Mouse (Mus musculus) heart, embryonic 16.5 days (tissue): ENCODE measurements around the gene Gm5346. TPM values are rescaled to one million over a fixed set of nuclear protein-coding genes. Genes with fewer than 3 reads are reported as not detected.
"Not testable (repeated sequence)": the region's sequence is repeated elsewhere in the genome, so short reads cannot be mapped to it uniquely, and the experiment has no call there.

Experiments used
- ATAC-seq: fragments of 200-750 bp; cut with Nextera tagmentation; replicated peaks from 2 replicates; pipeline ENCODE4 v1.8.0; 2017; ENCODE audit warnings: moderate number of reproducible peaks; ENCODE audit not compliant: insufficient read depth, low FRiP score; ENCODE audit errors: extremely low read depth
- H3K27ac ChIP-seq: fragments of 300-500 bp; sonication (generic); 2 replicates; pipeline ENCODE4 v1.5.1; 2014; ENCODE audit warnings: mild to moderate bottlenecking, low read length, control low read depth, moderate library complexity
- H3K27me3 ChIP-seq: fragments of 300-500 bp; sonication (generic); 2 replicates; pipeline ENCODE4 v1.6.1; 2014; ENCODE audit warnings: low read length, mixed read lengths; ENCODE audit not compliant: control insufficient read depth, insufficient read depth
- H3K36me3 ChIP-seq: fragments of 300-500 bp; sonication (generic); 2 replicates; pipeline ENCODE4 v1.6.1; 2014; ENCODE audit not compliant: control insufficient read depth, insufficient read depth
- H3K4me1 ChIP-seq: fragments of 300-500 bp; sonication (generic); 2 replicates; pipeline ENCODE4 v1.6.1; 2014; ENCODE audit warnings: low read length, mixed read lengths; ENCODE audit not compliant: control insufficient read depth, insufficient read depth
- H3K4me2 ChIP-seq: fragments of 300-500 bp; sonication (generic); 2 replicates; pipeline ENCODE4 v1.6.1; 2014; ENCODE audit warnings: low read depth, mild to moderate bottlenecking, control low read depth, low read length
- H3K4me3 ChIP-seq: fragments of 300-500 bp; sonication (generic); 2 replicates; pipeline ENCODE4 v1.5.1; 2014; ENCODE audit warnings: mild to moderate bottlenecking, control low read depth, low read length
- H3K9ac ChIP-seq: fragments of 300-500 bp; sonication (generic); 2 replicates; pipeline ENCODE4 v1.6.1; 2014; ENCODE audit warnings: low read length, control low read depth
- H3K9me3 ChIP-seq: fragments of 300-500 bp; sonication (generic); replicated peaks from 2 replicates; pipeline ENCODE4 v1.6.1; 2016; ENCODE audit warnings: low read length; ENCODE audit not compliant: control insufficient read depth
- WGBS: fragments of 180-500 bp; shearing (Covaris S2); extraction: QIAGEN DNeasy Blood & Tissue Kit; methylation state at CpG from one replicate; pipeline ENCODE4 v1.1.7; 2014; 5-methylcytosine and 5-hydroxymethylcytosine counted together
- polyA plus RNA-seq: library from polyadenylated mRNA; unstranded; fragments of >200 nt; fragmentation: Nextera tagmentation; extraction: Ambion mirVana; gene quantifications from 2 replicates; pipeline ENCODE4 v1.2.1, GENCODE M21; 2015

Gm5346 gene
- polyA plus RNA-seq: not detected in 2 replicates

DNA sequence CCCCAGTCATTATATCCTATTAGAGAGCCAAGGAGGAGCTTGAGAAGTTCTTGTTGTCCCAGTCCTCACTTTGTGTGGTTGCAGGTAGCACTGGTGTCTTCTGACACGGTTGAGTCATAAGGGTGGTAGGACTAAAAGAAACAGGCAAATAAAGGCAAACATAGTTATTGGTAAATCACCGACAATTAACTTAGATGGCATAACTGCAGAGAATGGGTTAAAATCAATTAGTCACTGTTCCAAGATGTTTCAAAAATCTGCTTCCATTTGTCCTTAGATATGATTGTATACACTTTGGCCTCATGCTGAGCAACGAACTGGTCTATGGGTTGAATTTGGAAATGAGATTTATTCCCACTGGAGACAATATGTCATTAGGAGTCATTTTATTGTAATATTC is at the start of gene Gm5346:
Gm5346 (minus strand) TSS at position 101 of the 400 bp plus-strand sequence.
- Histone ChIP-seq H3K4me1 (no peaks in the 10 kb centered on the region), H3K9ac (no peak within 1 kb of the TSS), H3K4me3 (no peak within 1 kb of the TSS), H3K36me3 (no peaks in the 10 kb centered on the region), H3K9me3 (no peaks in the 10 kb centered on the region), H3K4me2 (no peak within 1 kb of the TSS), H3K27ac (no peak within 1 kb of the TSS), H3K27me3 (no peaks in the 10 kb centered on the region)
- 77% methylated on average over 3 of the region's 3 CpGs for WGBS
- no peak for ATAC-seq

DNA sequence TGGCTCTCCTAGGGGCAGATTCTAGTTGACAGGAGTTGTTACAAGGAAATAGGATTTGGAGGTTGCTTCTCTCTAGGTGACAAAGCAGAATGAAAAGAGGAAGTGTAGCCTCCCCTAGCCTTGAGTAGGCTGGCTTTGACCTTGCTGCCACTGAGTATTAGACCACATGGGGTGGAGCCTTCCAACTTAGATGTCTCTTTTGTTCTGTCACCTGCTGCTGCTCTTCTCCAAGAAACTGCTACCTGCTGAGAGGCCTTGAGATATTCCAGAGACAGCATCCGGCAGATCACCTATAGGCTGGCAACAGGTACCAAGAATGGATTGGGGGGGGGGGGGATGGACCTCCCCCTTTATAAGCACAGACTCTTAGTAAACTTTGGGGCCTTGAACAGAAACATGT is 11.0 kb downstream of the Gm5346 start:
- Histone ChIP-seq H3K4me3 (no peak overlapping the region), H3K36me3 (no peaks in the 10 kb centered on the region), H3K9ac (no peak overlapping the region), H3K4me1 (no peaks in the 10 kb centered on the region), H3K4me2 (no peak overlapping the region), H3K27ac (no peak overlapping the region), H3K9me3 (no peaks in the 10 kb centered on the region), H3K27me3 (no peaks in the 10 kb centered on the region)
- no peak for ATAC-seq
- WGBS: 88% methylated on average over 1 of the region's 1 CpGs

DNA sequence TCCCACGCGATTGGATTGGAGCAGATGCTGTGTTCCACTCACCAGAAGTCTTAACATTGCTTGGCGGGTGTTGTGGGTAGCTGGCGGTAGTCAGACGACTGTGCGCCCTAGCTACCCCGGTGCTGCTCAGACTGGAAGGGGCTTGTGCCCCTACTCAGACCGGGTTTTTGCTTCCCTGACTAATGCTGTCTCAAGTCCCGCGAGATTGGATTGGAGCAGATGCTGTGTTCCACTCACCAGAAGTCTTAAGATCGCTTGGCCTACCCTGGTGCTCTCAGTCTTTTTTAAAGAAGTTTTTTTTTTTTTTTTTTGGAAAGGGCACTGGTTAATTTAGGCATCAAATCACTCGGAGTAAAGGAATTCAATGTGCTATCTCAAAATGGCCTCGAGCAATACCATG is 23.4 kb downstream of the Gm5346 start:
- ATAC-seq, H3K4me3 ChIP-seq, H3K4me2 ChIP-seq, H3K9ac ChIP-seq, H3K36me3 ChIP-seq, H3K9me3 ChIP-seq, H3K4me1 ChIP-seq, H3K27ac ChIP-seq, H3K27me3 ChIP-seq: not testable (repeated sequence)
- WGBS: 76% methylated on average over 13 of the region's 13 CpGs

- 88% methylated on average over 15 of the region's 15 CpGs for WGBS
These were observed 23.9 kb downstream of the Gm5346 start for GRCm38 (mm10) chr8:43603166-43603565.

GRCm38 (mm10) chr8:43576607-43577006 is 50.5 kb downstream of the Gm5346 start, which contains the start of gene Adam26a:
TSS of gene Adam26a (minus strand) at chr8:43576707.
- not testable (repeated sequence) for H3K9ac ChIP-seq, H3K27ac ChIP-seq, H3K4me3 ChIP-seq, H3K4me2 ChIP-seq, ATAC-seq, H3K9me3 ChIP-seq, H3K36me3 ChIP-seq, H3K27me3 ChIP-seq, H3K4me1 ChIP-seq
- WGBS: 78% methylated on average over 2 of the region's 2 CpGs

More at GRCm38 (mm10) chr8:43603166-43603565, 23.9 kb downstream of the Gm5346 start:
- H3K4me2 ChIP-seq, H3K27ac ChIP-seq, H3K4me1 ChIP-seq, H3K4me3 ChIP-seq, H3K36me3 ChIP-seq, ATAC-seq, H3K9me3 ChIP-seq, H3K9ac ChIP-seq, H3K27me3 ChIP-seq: not testable (repeated sequence)

Other genes starting within 250 kb of the Gm5346 start
- gene Adam26b, start 99.2 kb downstream of the Gm5346 start, polyA plus RNA-seq: not detected in 2 replicates
- not detected in 2 replicates for gene Adam26a, start 50.6 kb downstream of the Gm5346 start, polyA plus RNA-seq
- gene Adam34, start 82.8 kb upstream of the Gm5346 start, polyA plus RNA-seq: not detected in 2 replicates